Mouse (Mus musculus) embryo, embryonic 9.5 days (tissue): ENCODE data around the gene Jakmip3.

Experiments
- DNase-seq: peaks from one replicate; pipeline ENCODE4 v3.0.0-alpha.2; 2017; ENCODE audit errors: extremely low spot score

The Jakmip3 gene

GRCm38 (mm10) chr7:139095282-139095681, 154.8 kb downstream of the Jakmip3 start:
- DNase-seq, result no peak

GRCm38 (mm10) chr7:139096399-139096798, 155.9 kb downstream of the Jakmip3 start:
- DNase-seq, result no peak

GRCm38 (mm10) chr7:139100531-139101095, 160.1 kb downstream of the Jakmip3 start:
- DNase-seq, result no peak

GRCm38 (mm10) chr7:139101286-139101804, 160.8 kb downstream of the Jakmip3 start:
- no peak for DNase-seq

GRCm38 (mm10) chr7:139101826-139102225, 161.3 kb downstream of the Jakmip3 start:
- DNase-seq, result no peak

GRCm38 (mm10) chr7:139103960-139104381, 163.4 kb downstream of the Jakmip3 start:
- no peak for DNase-seq

GRCm38 (mm10) chr7:139105076-139105475, 164.5 kb downstream of the Jakmip3 start:
- no peak for DNase-seq

- DNase-seq, result no peak
Observed at GRCm38 (mm10) chr7:139105705-139106104, 165.2 kb downstream of the Jakmip3 start.

GRCm38 (mm10) chr7:139107908-139108650, 167.5 kb downstream of the Jakmip3 start:
- no peak for DNase-seq

- peak; percentile 83 for DNase-seq
Observed at GRCm38 (mm10) chr7:139119152-139119774, 178.7 kb downstream of the Jakmip3 start.

GRCm38 (mm10) chr7:139119775-139120153, 179.2 kb downstream of the Jakmip3 start:
- no peak for DNase-seq

- DNase-seq, result no peak
Observed at GRCm38 (mm10) chr7:139125881-139126280, 185.4 kb downstream of the Jakmip3 start.

GRCm38 (mm10) chr7:139126549-139126948, 186.0 kb downstream of the Jakmip3 start:
- DNase-seq, result no peak

GRCm38 (mm10) chr7:139128994-139129393, 188.5 kb downstream of the Jakmip3 start:
- no peak for DNase-seq

GRCm38 (mm10) chr7:139130361-139130760, 189.8 kb downstream of the Jakmip3 start:
- no peak for DNase-seq

GRCm38 (mm10) chr7:139131538-139131937, 191.0 kb downstream of the Jakmip3 start:
- no peak for DNase-seq

GRCm38 (mm10) chr7:139133446-139133845, 192.9 kb downstream of the Jakmip3 start:
- DNase-seq, result no peak
